Mouse (Mus musculus) c-Kit-positive CD71-positive TER-119-negative erythroid progenitor cells, embryonic 14.5 days (primary cell): ENCODE results near the gene Tex48.

Experiments used
- DNase-seq: peaks from one replicate; pipeline ENCODE4 v3.0.0-alpha.2; 2013; ENCODE audit warnings: low read depth

Gene Tex48

DNA sequence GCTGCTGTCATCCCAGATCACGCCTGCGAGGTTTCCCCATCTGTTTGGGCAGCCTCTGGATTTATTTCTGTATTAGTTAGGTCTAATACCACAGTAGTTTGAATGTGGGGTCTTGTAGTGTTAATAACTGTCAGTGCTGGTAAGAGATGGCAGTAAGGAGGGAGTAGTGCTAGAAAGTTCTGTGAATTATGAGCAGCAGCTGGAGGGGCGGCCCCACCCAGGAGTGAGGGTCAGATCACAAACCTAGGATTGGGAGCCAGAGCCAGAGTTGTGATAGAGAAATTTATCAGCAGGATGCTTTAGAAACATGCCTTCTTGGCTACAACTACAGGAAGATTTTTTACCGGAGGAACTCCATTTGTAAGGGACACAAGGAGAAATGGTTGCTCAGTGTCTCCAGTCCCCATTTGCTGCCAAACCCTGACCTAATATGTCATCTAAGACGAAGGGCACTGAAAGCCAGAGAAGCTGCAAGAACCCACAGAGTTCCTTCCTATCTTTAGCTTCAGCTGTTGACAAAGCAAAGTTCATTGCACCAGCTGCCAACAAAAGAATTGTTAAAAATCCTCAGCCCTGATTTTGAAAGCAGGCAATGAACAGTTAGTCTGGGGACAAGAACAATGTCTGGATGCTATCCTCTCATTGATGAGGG lies 27.6 kb downstream of the Tex48 start:
- DNase-seq: no peak

DNA sequence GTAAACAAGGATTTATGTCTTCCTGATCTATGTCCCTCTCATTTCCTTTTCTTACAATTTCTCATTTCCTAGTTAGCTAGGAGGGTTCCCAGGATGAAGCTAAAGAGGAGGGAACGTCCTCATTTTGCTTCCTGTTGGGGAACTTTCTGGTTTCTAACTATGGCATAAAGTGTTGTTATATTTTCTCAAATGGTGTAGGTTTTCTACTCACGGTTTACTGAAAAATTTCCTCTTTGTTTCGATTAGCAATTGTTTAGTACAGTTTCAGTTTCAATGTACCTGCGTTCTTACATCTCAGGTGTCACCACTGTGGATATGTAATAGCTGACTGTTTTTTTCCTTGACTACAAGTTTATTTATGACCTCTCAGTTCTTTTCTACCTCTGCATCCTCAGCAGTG lies 31.7 kb downstream of the Tex48 start:
- no peak for DNase-seq

DNA sequence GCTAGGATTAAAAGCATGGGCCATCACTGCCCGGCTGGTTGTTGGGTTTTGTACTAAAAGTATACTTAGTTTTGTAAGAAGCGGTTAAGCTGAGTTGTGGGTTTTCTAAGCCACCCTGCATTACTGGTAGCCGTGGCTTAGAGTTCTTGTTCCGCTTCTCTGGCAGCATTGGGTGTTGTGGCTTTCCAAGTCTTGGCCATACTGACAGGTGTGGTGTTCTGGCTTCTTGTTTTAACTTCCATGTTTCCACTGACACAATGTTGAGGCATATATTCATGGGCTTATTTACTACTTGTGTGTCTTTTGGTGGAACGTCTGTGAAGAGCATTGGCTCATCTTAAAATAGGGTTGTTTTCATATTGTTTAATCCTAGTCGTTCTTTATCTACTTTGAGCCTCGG lies 32.2 kb downstream of the Tex48 start:
- no peak for DNase-seq

DNA sequence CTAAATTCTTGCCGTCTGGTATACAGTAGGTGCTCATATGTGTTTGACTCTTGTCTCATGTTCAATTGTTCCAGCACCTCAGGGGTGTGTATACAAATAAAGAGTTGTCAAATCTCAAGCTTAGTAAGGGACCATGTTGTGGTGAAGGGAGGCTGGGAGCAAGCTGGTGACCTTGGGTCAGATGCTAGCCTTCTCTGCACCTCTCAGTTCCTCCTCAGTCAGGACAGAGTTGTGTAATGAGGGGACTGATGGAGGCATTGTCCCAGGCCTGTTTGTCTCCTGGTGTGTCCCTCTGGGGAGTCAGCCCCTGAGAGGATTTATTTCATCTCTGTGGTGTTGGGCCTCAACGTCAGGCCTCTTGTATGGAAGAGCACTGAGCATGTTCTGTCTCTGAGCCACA lies 36.0 kb downstream of the Tex48 start:
- no peak for DNase-seq

DNA sequence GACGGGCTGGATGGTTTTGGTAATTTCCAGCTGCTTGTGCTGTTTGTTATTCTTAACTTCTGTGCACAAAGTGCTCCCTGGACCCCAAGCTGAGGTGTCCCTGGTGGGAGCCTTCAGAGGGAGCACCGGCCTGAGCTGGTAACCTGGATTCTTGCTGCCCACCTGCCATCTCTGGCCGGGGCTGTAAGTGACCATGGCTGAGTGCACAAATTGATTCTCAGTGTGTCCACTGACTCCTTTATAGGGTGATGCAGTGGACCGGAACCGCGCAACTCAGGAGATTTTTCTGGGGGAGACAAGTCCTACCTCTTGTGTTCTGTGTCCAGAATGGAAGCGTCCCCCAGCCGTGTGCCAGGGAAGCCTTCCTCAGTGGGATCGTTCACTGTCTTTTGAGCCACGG lies 37.0 kb downstream of the Tex48 start:
- no peak for DNase-seq

DNA sequence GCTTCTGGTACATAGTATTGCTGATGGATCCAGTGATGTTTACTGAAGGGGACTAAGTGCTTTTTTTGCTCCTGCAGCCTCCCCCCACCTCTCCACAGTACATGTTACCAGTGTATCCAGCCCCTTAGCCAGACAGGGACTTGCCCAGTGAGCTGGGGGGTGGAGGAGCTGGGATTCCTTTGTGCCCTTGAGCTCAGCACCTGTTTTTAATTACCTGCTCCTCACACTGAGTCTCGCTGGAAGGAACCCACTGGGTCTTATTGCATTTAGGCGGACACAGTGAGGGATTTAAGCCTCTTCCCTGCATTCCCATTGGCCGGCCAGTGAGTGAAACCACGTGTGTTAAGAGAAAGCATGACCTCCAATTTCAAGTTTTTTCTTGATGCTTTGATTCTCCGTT lies 39.6 kb downstream of the Tex48 start:
- no peak for DNase-seq

DNA sequence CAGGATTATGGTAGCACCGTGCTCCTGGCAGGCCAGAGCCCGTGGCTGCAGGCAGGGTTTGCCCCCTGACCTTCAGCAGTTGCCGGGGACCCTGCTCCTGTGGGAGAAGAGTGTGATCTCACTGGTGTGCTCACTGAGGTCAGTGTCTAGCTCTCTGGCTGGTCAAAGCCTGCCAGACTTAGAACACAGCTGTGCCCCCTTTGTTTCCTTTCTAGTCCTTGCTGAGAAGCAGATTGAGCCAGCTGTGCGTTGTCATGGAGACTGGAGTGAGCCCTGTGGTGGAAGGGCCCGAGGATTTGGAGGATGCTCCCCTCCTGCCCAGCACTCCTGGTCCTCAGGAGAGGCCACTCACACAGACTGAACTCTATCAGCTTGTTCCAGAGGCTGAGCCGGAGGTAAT lies 42.1 kb downstream of the Tex48 start:
- no peak for DNase-seq

DNA sequence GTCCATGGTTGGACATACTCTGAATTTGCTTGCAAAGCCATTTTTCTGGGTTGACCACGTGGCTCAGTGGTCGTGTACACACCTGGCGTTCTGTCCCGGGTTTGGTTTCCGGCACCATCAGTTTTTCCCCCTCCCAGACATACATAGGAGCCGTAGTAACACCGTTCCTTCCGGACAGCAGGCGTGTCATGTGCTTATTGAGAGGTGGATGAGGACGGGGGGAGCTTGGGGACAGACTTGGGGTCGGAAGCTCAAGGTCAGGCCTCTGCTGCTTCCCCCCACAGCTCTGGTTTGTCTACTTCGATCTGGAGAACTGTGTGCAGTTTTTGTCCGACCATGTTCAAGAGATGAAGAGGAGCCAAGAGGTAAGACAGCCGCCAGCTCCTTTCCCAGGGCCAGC lies 42.6 kb downstream of the Tex48 start:
- DNase-seq: no peak

DNA sequence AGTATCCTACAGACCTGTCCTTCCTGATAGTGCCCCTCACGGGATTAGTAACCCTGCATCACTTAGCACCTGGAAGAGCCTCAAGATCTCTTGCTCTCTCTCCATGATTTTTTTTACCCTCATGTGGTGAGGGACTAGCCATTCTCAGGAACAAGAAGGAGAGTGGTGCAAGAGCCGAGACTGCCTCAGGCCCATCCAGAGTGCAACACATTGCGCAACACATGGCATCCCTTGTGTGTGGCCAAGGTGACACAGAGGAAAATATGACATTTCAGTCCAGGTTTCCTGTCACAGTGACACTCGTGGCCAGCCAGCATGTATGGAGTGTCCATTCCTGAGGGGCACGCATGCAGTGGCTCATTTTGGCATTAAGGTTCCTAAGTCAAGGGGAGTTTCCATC lies 49.6 kb downstream of the Tex48 start:
- DNase-seq: no peak

DNA sequence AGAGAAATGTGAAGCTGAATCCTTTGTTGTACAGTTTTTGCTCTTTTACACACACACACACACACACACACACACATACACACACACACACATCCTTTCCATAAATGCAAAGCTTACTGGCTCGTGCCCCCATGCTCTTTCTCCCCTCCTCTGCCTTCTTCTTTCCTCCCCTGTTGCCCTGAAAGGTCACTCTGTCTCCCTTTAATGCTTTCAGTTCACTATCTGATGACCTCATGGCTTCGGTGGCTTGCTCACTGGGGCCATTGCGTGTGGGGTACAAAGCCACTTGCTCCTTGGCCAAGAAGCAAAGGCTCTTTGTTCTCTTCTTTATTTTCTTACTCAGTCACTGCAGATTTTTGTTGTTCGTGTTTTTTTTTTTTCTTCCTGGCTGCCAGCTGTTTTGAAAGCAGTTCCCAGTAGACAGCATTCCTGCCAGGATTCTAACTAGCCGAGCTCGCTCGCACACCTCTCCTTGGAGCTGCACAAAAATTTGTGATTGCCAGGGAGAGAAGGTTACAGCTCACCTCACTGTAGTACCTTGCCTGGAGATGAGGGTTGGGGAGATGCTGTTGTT lies 51.9 kb downstream of the Tex48 start:
- no peak for DNase-seq

DNA sequence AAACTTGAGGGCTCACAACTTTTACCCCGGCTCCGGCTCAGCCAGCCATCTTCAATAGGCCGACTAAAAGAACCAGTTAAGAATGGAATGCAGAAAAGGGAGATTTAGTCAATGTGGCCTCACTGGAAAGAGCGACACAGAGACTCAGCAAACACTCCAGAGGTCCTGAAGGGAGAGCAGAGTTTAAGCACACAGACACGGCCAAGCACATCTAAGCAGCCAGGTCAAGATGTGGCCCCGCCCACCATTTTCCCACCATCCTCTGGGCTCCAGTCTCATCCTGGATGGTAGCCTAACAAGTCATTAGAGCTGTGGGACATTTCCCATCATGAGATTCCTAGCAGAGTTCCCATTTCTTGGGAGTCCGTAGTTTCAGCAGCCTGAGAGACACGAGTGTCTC lies 52.9 kb downstream of the Tex48 start:
- DNase-seq: no peak

DNA sequence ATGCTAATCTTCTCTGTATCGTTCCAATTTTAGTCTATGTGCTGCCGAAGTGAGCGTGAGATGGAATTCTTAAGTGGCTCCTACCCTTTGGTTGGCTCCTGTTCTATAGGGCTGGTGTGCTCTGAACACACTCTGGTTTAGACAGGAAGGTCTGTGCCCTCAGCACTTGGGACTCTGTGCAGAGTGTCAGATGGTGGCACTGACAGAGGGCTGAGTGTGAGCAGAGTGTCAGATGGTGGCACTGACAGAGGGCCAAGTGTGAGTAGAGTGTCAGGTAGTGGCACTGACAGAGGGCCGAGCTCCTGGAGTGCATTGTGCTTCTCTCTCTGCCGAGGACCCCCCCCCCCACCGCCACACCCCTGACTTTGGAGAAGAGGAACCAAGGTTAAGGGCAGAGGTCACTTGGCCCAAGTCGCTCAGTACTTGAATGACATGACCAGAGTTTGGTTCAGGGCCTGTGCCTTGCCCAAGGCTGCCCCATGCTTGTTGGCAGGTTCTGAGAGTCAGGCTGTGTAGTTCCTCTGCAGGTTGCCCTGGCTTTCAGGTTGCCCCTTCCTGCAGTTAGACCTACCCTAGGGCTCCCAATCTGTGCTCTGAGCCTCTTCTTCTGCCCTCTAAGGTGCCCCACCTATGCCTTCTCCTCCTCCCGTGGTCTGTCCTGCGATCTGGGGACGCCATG lies 54.4 kb downstream of the Tex48 start:
- no peak for DNase-seq

DNA sequence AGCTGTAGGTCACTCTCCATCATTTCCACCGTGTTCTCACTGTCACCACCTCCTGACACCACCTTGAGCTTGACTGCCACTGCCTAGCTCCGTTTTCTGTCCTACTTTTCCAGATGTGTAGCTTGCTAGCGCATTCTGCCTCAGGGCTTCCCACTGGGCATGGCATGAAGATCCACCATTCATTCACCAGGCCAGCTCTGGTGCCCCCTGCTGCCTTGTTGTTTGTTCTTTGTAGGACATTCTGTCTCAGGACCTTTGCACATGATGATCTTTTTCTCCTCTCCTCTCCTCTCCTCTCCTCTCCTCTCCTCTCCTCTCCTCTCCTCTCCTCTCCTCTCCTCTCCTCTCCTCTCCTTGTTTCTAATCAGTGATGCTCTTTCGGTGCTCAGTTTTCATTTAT lies 59.5 kb downstream of the Tex48 start:
- DNase-seq: no peak

DNA sequence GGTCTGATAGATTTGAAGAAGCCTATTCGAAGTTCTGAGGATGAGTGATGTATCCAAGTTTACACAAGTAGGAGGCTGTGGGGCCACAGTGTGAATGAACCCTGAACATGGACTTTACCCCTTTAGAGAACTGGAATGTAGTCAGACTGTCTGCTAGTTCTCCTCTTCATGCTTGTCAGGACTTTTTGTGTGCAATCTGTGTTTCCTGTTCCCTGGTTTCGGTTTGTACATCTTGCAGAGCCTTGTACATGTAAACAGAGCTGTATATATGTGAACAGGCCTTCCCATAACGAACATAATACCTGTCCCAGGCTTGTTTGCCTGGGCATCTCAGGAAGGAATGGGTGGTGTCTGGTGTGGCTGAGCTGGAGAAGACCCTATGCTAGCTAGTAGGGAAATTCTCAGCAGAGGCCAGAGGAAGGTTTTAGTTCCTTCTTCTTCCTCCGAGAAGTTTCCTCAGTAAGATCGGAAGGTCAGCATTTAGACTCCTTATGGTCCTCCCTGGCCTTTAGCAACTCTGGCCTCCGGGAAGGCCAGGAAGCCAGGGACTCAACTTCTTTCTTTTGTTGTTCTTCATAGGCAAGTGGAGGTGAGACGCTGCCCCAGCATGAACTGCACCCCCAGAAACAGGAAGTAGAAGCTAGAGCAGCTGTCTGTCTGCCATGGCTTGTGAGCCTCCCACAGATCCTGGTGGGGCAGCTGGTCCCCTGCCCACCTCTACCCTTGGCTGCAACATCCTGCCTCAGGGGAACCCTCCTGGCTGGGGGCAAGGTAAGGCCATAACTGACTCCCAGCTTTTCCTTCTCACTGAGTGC lies 60.2 kb downstream of the Tex48 start:
- DNase-seq: no peak

DNA sequence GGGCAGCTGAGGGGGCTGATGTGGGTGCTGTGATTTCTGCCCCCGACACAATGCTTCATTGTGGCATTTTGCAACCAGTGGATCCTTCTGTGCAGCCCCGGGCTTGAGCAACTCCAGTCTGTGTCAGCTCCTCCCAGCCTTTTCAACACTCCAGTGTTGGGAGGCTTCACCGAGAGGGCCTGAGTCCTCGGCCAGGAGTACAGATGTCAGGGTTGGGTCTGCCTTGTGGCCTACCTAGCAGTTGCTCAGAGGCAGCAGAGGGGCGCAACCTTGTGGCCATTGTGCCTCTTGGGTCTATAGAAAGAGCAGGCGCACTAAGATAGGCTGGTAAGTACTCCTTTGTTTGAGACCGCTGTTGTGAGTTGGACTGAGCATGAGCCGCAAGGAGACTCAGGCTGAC lies 62.1 kb downstream of the Tex48 start:
- no peak for DNase-seq

DNA sequence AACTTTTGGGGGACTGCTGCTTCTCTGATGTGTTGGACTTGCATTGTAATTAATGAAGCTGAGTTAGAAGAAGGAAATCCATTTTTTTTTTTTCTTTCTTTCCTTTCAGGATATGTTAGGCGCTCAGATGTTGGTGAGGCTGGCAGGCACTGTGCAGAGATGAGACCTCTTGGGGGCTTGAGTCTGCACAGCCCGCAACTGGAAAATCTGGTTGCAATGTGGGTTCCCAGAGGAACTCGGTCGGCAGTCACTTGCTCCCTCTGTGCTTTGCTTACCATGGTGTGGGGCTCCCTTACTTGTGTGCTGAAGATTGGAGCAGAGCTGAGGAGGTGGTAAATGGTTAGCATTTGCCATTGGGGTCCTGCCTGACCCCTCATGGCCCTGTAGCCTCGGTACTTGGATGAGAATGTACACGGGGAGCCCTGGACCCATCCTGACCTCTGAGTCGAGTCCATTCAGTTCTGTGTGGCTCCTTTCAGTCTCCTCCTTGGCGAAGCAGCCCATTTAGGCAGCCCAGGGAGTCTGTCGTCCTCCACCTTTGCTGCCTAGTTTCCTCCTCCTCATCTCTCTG lies 63.0 kb downstream of the Tex48 start:
- no peak for DNase-seq

DNA sequence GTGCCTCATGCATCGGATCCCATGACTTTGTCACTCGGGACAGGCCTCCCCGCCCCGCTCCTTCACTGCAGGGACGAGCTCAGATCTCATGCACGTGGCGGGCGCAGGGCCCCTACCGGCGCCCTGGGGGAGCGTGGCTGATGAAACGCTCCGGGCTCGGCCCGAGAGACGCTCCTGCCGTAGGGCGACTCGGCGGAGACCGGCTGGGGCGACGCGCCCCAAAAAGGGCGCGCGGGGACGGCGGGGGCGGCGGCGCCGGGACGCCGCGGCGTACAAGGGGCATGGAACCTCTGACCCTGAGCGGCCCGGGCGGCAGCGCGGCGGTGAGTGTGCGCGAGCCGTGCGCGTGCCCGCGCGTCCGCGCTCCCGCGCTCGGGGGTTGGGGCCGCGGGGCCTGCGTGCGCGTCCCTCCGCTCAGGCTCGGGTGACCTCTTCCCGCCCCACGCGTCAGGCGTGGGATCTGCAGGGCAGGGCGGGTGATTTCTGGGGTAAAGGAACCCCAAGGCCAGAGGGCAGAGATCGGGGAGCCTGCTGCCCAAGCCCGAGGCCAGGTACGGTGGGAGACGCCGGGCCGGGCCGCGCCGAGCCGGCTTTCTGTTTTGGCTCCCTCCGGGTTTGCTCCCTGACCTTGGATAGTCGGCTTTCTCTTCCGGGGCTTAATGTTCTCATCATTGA lies 63.7 kb downstream of the Tex48 start, which contains the start of gene Tmem268:
Gene Tmem268 (plus strand): TSS at position 375 of the 675 bp plus-strand sequence.
- peak; percentile 51 for DNase-seq

DNA sequence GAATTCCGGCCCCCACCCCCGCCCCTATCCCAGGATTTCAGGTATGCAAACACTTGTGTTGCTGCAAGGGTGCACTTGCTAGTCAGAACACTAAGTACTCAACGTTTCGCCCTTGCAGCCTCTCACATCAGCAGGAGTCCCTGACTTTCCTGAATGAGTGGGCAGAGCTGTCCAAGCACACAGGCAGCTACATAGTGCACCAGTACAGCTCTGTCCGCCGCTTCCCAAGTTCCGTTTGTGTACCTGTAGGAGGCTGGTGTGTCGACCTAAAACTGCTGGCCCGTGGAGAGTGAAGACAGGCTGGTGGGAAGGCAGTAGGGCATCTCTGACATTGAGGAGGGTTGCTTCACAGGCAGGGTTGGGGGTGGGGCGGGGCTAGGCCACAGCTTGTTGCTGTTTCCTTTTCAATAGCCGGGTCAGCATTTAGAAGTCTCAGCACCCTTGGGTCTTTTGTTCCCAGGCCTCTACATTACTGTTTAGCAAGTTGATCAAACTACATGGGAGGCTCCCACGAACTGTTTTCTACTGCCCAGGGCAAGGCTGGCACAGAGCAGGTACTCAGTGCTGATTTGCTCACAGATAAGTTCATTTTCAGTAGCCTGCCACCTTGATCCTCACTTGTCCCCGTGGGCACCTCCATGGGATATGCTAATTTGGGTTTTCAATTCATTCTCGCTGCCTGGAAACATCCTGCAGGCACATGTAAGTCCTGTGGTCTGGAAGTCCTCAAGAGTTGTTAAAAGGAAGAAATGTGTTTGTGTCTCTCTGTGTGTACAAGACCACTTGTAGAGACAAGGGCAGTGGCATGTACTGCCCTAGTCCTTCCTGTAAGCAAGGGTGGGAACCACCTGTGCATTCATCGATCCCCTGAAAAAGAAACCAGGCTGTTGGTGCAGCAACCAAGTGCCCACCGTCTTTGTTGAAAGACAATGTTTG lies 64.8 kb downstream of the Tex48 start:
- DNase-seq: no peak
